Mouse (Mus musculus) myocyte (in vitro differentiated cells): ENCODE data around the gene Tshz2.

Source experiments
- E2F4 ChIP-seq: IDR thresholded peaks from one replicate; pipeline ENCODE4 v1.6.1; 2011; ENCODE audit warnings: mild to moderate bottlenecking, control low read depth, moderate library complexity; ENCODE audit not compliant: insufficient read depth
- MAX ChIP-seq: IDR thresholded peaks from one replicate; pipeline ENCODE4 v1.6.1; 2011; ENCODE audit warnings: low read depth, mild to moderate bottlenecking, control low read depth
- MYOG ChIP-seq, 3 experiments: IDR thresholded peaks; one replicate each; pipeline ENCODE4 v1.6.1; 2011; ENCODE audit warnings: control low read depth in 2 of 3, low read depth in 2 of 3, mild to moderate bottlenecking in 2 of 3; ENCODE audit not compliant: insufficient read length in 2 of 3, control insufficient read depth in 1 of 3, insufficient read depth in 1 of 3
- POLR2A ChIP-seq: IDR thresholded peaks from one replicate; pipeline ENCODE4 v1.6.1; 2011; ENCODE audit warnings: low read depth, mild to moderate bottlenecking, control low read depth, moderate library complexity; ENCODE audit not compliant: insufficient read length
- POLR2AphosphoS2 ChIP-seq: IDR thresholded peaks from one replicate; pipeline ENCODE4 v1.6.1; 2011; ENCODE audit warnings: low read depth, control low read depth; ENCODE audit not compliant: insufficient read length
- REST ChIP-seq: IDR thresholded peaks from one replicate; pipeline ENCODE4 v1.6.1; 2011; ENCODE audit warnings: mild to moderate bottlenecking, control low read depth, moderate library complexity; ENCODE audit not compliant: insufficient read depth, insufficient read length
- TCF12 ChIP-seq: IDR thresholded peaks from one replicate; pipeline ENCODE4 v1.6.1; 2011; ENCODE audit warnings: mild to moderate bottlenecking, control low read depth; ENCODE audit not compliant: poor library complexity, insufficient read depth, severe bottlenecking

DNA sequence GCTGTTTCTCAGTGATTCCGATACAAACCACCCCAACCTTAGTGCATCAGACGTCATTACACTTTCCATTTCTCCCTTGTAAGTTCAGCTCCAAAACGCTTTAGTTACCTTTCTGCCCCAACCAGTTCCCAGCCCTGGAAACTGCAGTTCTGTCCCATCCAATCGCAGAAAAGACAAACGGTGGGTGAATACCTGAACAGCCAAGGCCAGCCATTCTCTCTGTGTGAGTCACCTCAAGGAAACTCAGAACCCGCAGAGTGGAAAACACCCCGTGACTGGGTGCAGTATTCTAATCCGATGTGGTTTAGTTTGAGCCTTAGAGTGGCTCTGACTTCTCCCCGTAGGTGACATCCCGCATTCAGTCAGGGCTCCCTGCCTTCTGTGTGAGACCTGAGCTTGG, 43.1 kb upstream of the Tshz2 start:
- TF ChIP-seq E2F4 (no peak), POLR2A (no peak), TCF12 (no peak), MYOG (IDR thresholded peaks at IDR 0.05; ENCODE audit: control insufficient read depth in 1 of 3, insufficient read depth in 1 of 3, insufficient read length in 2 of 3, low read depth in 2 of 3) (no peak), REST (no peak), MAX (no peak), POLR2AphosphoS2 (no peak)
